Mouse (Mus musculus): ENCODE measurements around the gene Ripor1.

GRCm38 (mm10) chr8:105579719-105580118 lies 25.3 kb upstream of the Ripor1 start:
- no peak for TF ChIP-seq CTCF (IDR thresholded peaks at IDR 0.05; ENCODE audit: insufficient read depth, low read depth, low read length)
- no peak for TF ChIP-seq POLR2A (IDR thresholded peaks at IDR 0.05; ENCODE audit: insufficient read depth, low read depth, low read length)
